Mouse (Mus musculus) lung, embryonic 14.5 days (tissue): ENCODE data around the gene Tmem132c. TPM values are rescaled to one million over a fixed set of nuclear protein-coding genes. Genes with fewer than 3 reads are reported as not detected.

Source experiments
- ATAC-seq: fragments of 200-750 bp; cut with Nextera tagmentation; 2 replicates; pipeline ENCODE4 v1.8.0; 2017; ENCODE audit warnings: mild to moderate bottlenecking, moderate TSS enrichment, moderate library complexity; ENCODE audit not compliant: insufficient read depth
- DNase-seq: peaks from one replicate; pipeline ENCODE4 v3.0.0-alpha.2; 2015
- H3K27ac ChIP-seq: fragments of 300-500 bp; sonication (generic); 2 replicates; pipeline ENCODE4 v1.5.1; 2014; ENCODE audit warnings: low read depth, mild to moderate bottlenecking, moderate library complexity
- H3K27me3 ChIP-seq: fragments of 300-500 bp; sonication (generic); 2 replicates; pipeline ENCODE4 v1.6.1; 2014; ENCODE audit warnings: low read length, control low read depth; ENCODE audit not compliant: insufficient read depth
- H3K36me3 ChIP-seq: fragments of 300-500 bp; sonication (generic); 2 replicates; pipeline ENCODE4 v1.6.1; 2014; ENCODE audit warnings: control low read depth; ENCODE audit not compliant: insufficient read depth
- H3K4me1 ChIP-seq: fragments of 300-500 bp; sonication (generic); 2 replicates; pipeline ENCODE4 v1.6.1; 2014; ENCODE audit warnings: antibody characterized with exemption, control low read depth; ENCODE audit not compliant: insufficient read depth
- H3K4me2 ChIP-seq: fragments of 300-500 bp; sonication (generic); 2 replicates; pipeline ENCODE4 v1.6.1; 2014; ENCODE audit warnings: mild to moderate bottlenecking
- H3K4me3 ChIP-seq: fragments of 300-500 bp; sonication (generic); 2 replicates; pipeline ENCODE4 v1.5.1; 2014; ENCODE audit warnings: low read depth, low read length
- H3K9ac ChIP-seq: fragments of 300-500 bp; sonication (generic); 2 replicates; pipeline ENCODE4 v1.6.1; 2014
- H3K9me3 ChIP-seq: fragments of 300-500 bp; sonication (generic); 2 replicates; pipeline ENCODE4 v1.6.1; 2016; ENCODE audit warnings: low read depth, low read length, control low read depth
- CTCF ChIP-seq: IDR thresholded peaks from 2 replicates; pipeline ENCODE4 v1.5.1; 2016; ENCODE audit warnings: antibody characterized with exemption, low read depth
- WGBS: fragments of 180-500 bp; shearing (Covaris S2); extraction: QIAGEN DNeasy Blood & Tissue Kit; methylation state at CpG from one replicate; pipeline ENCODE4 v1.1.7; 2014; 5-methylcytosine and 5-hydroxymethylcytosine counted together
- polyA plus RNA-seq: library from polyadenylated mRNA; unstranded; fragments of >200 nt; fragmentation: Nextera tagmentation; extraction: Ambion mirVana; gene quantifications from 2 replicates; pipeline ENCODE4 v1.2.1, GENCODE M21; 2014

Tmem132c gene
- polyA plus RNA-seq, 1 experiment from 2014 or later, result 28.5 TPM

GRCm38 (mm10) chr5:127502838-127503237, 261.2 kb downstream of the Tmem132c start:
- ATAC-seq, result no peak
- Histone ChIP-seq H3K27me3 (no peaks in the 10 kb centered on the region), H3K9me3 (no peaks in the 10 kb centered on the region), H3K36me3 (no peaks in the 10 kb centered on the region), H3K9ac (no peak overlapping the region), H3K4me3 (no peak overlapping the region), H3K4me1 (0 out of 2 replicates have a peak, but pooled peaks cover 5% of the 10 kb centered on the region), H3K4me2 (no peak overlapping the region), H3K27ac (no peak overlapping the region)
- TF ChIP-seq CTCF, result no peak
- peak; percentile 64 for DNase-seq
- WGBS, result 27% methylated on average over 7 of the region's 7 CpGs

GRCm38 (mm10) chr5:127505697-127506096, 264.1 kb downstream of the Tmem132c start:
- H3K27me3 ChIP-seq, result no peaks in the 10 kb centered on the region
- no peak overlapping the region for H3K9ac ChIP-seq
- no peaks in the 10 kb centered on the region for H3K4me1 ChIP-seq
- H3K9me3 ChIP-seq, result no peaks in the 10 kb centered on the region
- H3K27ac ChIP-seq, result no peak overlapping the region
- H3K4me2 ChIP-seq, result no peak overlapping the region
- H3K36me3 ChIP-seq, result no peaks in the 10 kb centered on the region
- peak; percentile 13; the same call in 1 of the 2 replicates for TF ChIP-seq CTCF
- no peak overlapping the region for H3K4me3 ChIP-seq
- no peak for ATAC-seq
- 65% methylated on average over 6 of the region's 6 CpGs for WGBS
- no peak for DNase-seq

GRCm38 (mm10) chr5:127511653-127512052, 270.0 kb downstream of the Tmem132c start:
- ATAC-seq (no peak), DNase-seq (peak; percentile 47)
- no peaks in the 10 kb centered on the region for H3K36me3 ChIP-seq
- H3K27ac ChIP-seq, result no peak overlapping the region
- TF ChIP-seq CTCF, result peak; percentile 66
- no peaks in the 10 kb centered on the region for H3K9me3 ChIP-seq
- no peak overlapping the region for H3K9ac ChIP-seq
- H3K4me2 ChIP-seq, result no peak overlapping the region
- H3K4me1 ChIP-seq, result no peaks in the 10 kb centered on the region
- H3K27me3 ChIP-seq, result no peaks in the 10 kb centered on the region
- no peak overlapping the region for H3K4me3 ChIP-seq
- WGBS, result 80% methylated on average over 6 of the region's 6 CpGs

GRCm38 (mm10) chr5:127515960-127516359, 274.4 kb downstream of the Tmem132c start:
- Histone ChIP-seq H3K27ac (no peak overlapping the region), H3K9ac (no peak overlapping the region), H3K4me2 (no peak overlapping the region), H3K4me3 (no peak overlapping the region), H3K27me3 (no peaks in the 10 kb centered on the region), H3K36me3 (no peaks in the 10 kb centered on the region), H3K9me3 (no peaks in the 10 kb centered on the region), H3K4me1 (no peaks in the 10 kb centered on the region)
- WGBS, result 70% methylated on average over 9 of the region's 9 CpGs
- no peak for TF ChIP-seq CTCF
- ATAC-seq (no peak), DNase-seq (peak; percentile 63)

GRCm38 (mm10) chr5:127522744-127523476, 281.3 kb downstream of the Tmem132c start:
- DNase-seq (peak; percentile 33), ATAC-seq (no peak)
- H3K4me3 ChIP-seq, result no peak overlapping the region
- 57% methylated on average over 9 of the region's 9 CpGs for WGBS
- no peak overlapping the region for H3K9ac ChIP-seq
- no peaks in the 10 kb centered on the region for H3K9me3 ChIP-seq
- TF ChIP-seq CTCF, result peak; percentile 70
- H3K36me3 ChIP-seq, result no peaks in the 10 kb centered on the region
- no peaks in the 10 kb centered on the region for H3K27me3 ChIP-seq
- H3K4me2 ChIP-seq, result no peak overlapping the region
- no peak overlapping the region for H3K27ac ChIP-seq
- H3K4me1 ChIP-seq, result no peaks in the 10 kb centered on the region

GRCm38 (mm10) chr5:127527344-127527974, 285.9 kb downstream of the Tmem132c start:
- ATAC-seq (peak; percentile 93), DNase-seq (peak; percentile 74)
- WGBS, result 57% methylated on average over 10 of the region's 10 CpGs
- H3K36me3 ChIP-seq, result no peaks in the 10 kb centered on the region
- no peak overlapping the region for H3K27ac ChIP-seq
- H3K4me3 ChIP-seq, result no peak overlapping the region
- H3K9ac ChIP-seq, result no peak overlapping the region
- no peaks in the 10 kb centered on the region for H3K9me3 ChIP-seq
- TF ChIP-seq CTCF, result no peak
- no peak overlapping the region for H3K4me2 ChIP-seq
- H3K27me3 ChIP-seq, result no peaks in the 10 kb centered on the region
- H3K4me1 ChIP-seq, result no peaks in the 10 kb centered on the region

GRCm38 (mm10) chr5:127537508-127537907, 295.9 kb downstream of the Tmem132c start:
- no peaks in the 10 kb centered on the region for H3K27me3 ChIP-seq
- no peak overlapping the region for H3K9ac ChIP-seq
- no peak overlapping the region for H3K4me2 ChIP-seq
- no peaks in the 10 kb centered on the region for H3K9me3 ChIP-seq
- H3K27ac ChIP-seq, result no peak overlapping the region
- DNase-seq (no peak), ATAC-seq (no peak)
- no peak overlapping the region for H3K4me3 ChIP-seq
- no peaks in the 10 kb centered on the region for H3K36me3 ChIP-seq
- WGBS, result 75% methylated on average over 2 of the region's 2 CpGs
- H3K4me1 ChIP-seq, result no peaks in the 10 kb centered on the region
- no peak for TF ChIP-seq CTCF
